Comparison of ENCODE assay signal across 8 mouse cellular contexts in the genomic region with DNA sequence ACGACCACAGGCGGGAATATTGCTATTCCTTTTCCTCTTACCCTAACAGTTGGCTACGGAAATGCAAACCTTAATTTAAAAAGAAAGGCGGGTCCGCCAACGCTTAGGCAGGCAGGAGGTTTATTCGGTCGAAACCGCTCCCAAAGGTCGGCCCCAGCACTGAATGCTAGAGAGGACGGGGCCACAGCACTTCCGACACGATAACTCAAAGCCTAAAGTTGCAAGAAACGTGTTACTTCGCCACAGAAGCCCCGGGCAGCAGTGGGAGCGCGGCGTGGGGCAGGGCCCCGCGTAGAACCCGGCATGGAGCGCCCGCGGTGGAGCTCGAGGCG. TPM values are rescaled to one million over a fixed set of nuclear protein-coding genes. Genes with fewer than 3 reads are reported as not detected.
DNase-seq lines count a peak whose midpoint lies in the region; ATAC-seq and TF ChIP-seq lines count a peak whose summit lies in the region.

No protein-coding gene starts in this region.

- H3K4me2 ChIP-seq in heart, embryonic 12.5 days = peak overlapping the region; percentile 88
- peak overlapping the region; percentile 93; the same call in 1 of the 2 replicates for H3K4me2 ChIP-seq in CH12.LX (ENCODE audit: insufficient read depth, low read depth, poor library complexity, severe bottlenecking)
- peak overlapping the region; percentile 71 for H3K4me2 ChIP-seq in forebrain, embryonic 13.5 days
- H3K4me2 ChIP-seq in liver, postnatal 0 days (ENCODE audit: low read depth, low read length) = peak overlapping the region; percentile 74

- in situ Hi-C loops in CH12.LX (cut with MboI; ENCODE audit: low pct_ligation_motif_present, low pct_unique_long_range_greater_than_20kb, low sequenced_read_pairs) = no loop called here

- peaks cover 32% of the 10 kb centered on the region for H3K36me3 ChIP-seq in heart, embryonic 12.5 days
- peaks cover 25 to 32% of the 10 kb centered on the region in 2 experiments for H3K36me3 ChIP-seq in CH12.LX (replicated peaks in 1 of 2; ENCODE audit: control insufficient read depth in 1 of 2, insufficient read depth in 1 of 2, low read length in 1 of 2)
- H3K36me3 ChIP-seq in forebrain, embryonic 13.5 days (ENCODE audit: poor library complexity, severe bottlenecking) = peaks cover 29% of the 10 kb centered on the region
- H3K36me3 ChIP-seq in liver, postnatal 0 days (replicated peaks; ENCODE audit: insufficient read depth, low read length) = peaks cover 25% of the 10 kb centered on the region

- no peak for TF ChIP-seq EP300 in CH12.LX (IDR thresholded peaks at IDR 0.05; ENCODE audit: low read length)
- TF ChIP-seq EP300 in liver, postnatal 0 days (IDR thresholded peaks at IDR 0.05; ENCODE audit: low read depth) = no peak

- dilution Hi-C loops in CH12.LX (cut with MboI; ENCODE audit: extremely low pct_ligation_motif_present, extremely low pct_unique_long_range_greater_than_20kb, low sequenced_read_pairs) = no loop called here

- DNase-seq in heart, postnatal 4 days = no peak
- DNase-seq in CH12.LX (ENCODE audit: extremely low read depth) = no peak
- no peak for DNase-seq in liver, postnatal 0 days
- no peak for DNase-seq in adrenal gland, adult 8-10 months
- DNase-seq in right cerebral cortex, adult 18-20 months = no peak
- no peak for DNase-seq in retina, embryonic 14.5 days (ENCODE audit: low spot score)

- peak overlapping the region; percentile 77 for H3K27ac ChIP-seq in heart, embryonic 12.5 days (ENCODE audit: poor library complexity, severe bottlenecking)
- H3K27ac ChIP-seq in CH12.LX (ENCODE audit: insufficient read depth, low read depth) = no peak overlapping the region; the same call in 1 of the 2 replicates
- H3K27ac ChIP-seq in forebrain, embryonic 13.5 days = peak overlapping the region; percentile 69
- peak overlapping the region; percentile 80 for H3K27ac ChIP-seq in liver, postnatal 0 days (ENCODE audit: low read depth)

- H3K4me3 ChIP-seq in heart, embryonic 12.5 days = peak overlapping the region; percentile 96
- H3K4me3 ChIP-seq in CH12.LX (replicated peaks in 1 of 3; ENCODE audit: low read depth in 2 of 3, low read length in 2 of 3, poor library complexity in 1 of 3) = peak overlapping the region; percentile 85 to 99 (median 96)
- peak overlapping the region; percentile 97 for H3K4me3 ChIP-seq in forebrain, embryonic 13.5 days
- H3K4me3 ChIP-seq in liver, postnatal 0 days (ENCODE audit: low read depth, low read length) = peak overlapping the region; percentile 85

- H3K9me3 ChIP-seq in heart, embryonic 12.5 days (replicated peaks) = no peaks in the 10 kb centered on the region
- H3K9me3 ChIP-seq in CH12.LX (replicated peaks; ENCODE audit: low read length) = peaks cover 2% of the 10 kb centered on the region
- H3K9me3 ChIP-seq in forebrain, embryonic 13.5 days (replicated peaks) = no peaks in the 10 kb centered on the region
- no peaks in the 10 kb centered on the region for H3K9me3 ChIP-seq in liver, postnatal 0 days (ENCODE audit: low read length)

- H3K9ac ChIP-seq in heart, embryonic 12.5 days = peak overlapping the region; percentile 98
- H3K9ac ChIP-seq in CH12.LX (ENCODE audit: insufficient read depth, low read depth) = peak overlapping the region; percentile 89
- H3K9ac ChIP-seq in forebrain, embryonic 13.5 days = peak overlapping the region; percentile 97
- peak overlapping the region; percentile 95 for H3K9ac ChIP-seq in liver, postnatal 0 days (replicated peaks)

- H3K27me3 ChIP-seq in heart, embryonic 12.5 days (replicated peaks) = no peaks in the 10 kb centered on the region
- H3K27me3 ChIP-seq in CH12.LX (replicated peaks) = no peaks in the 10 kb centered on the region
- no peaks in the 10 kb centered on the region for H3K27me3 ChIP-seq in forebrain, embryonic 13.5 days
- no peaks in the 10 kb centered on the region for H3K27me3 ChIP-seq in liver, postnatal 0 days (ENCODE audit: insufficient read depth, low read length)

- ATAC-seq in heart, embryonic 12.5 days (ENCODE audit: insufficient number of reproducible peaks, low FRiP score) = 0 out of 2 replicates have a peak, but pooled peaks have one; percentile 0
- no peak for ATAC-seq in forebrain, embryonic 13.5 days
- peak; percentile 12 for ATAC-seq in liver, postnatal 0 days

- peaks cover 30% of the 10 kb centered on the region for H3K4me1 ChIP-seq in heart, embryonic 12.5 days (replicated peaks)
- peaks cover 2 to 30% of the 10 kb centered on the region in 2 experiments; a peak in 2 of 4 replicates for H3K4me1 ChIP-seq in CH12.LX (ENCODE audit: control insufficient read depth in 1 of 2, insufficient read depth in 2 of 2)
- peaks cover 32% of the 10 kb centered on the region for H3K4me1 ChIP-seq in forebrain, embryonic 13.5 days
- H3K4me1 ChIP-seq in liver, postnatal 0 days (ENCODE audit: insufficient read depth) = peaks cover 21% of the 10 kb centered on the region

- TF ChIP-seq POLR2A in CH12.LX (IDR thresholded peaks at IDR 0.05; ENCODE audit: low read depth, low read length) = no peak

- WGBS in heart, embryonic 12.5 days = under 1% methylated on average over 27 of the region's 27 CpGs
- under 1% methylated on average over 27 of the region's 27 CpGs for WGBS in forebrain, embryonic 13.5 days
- WGBS in liver, postnatal 0 days (ENCODE audit: insufficient replicate concordance) = under 1% methylated on average over 27 of the region's 27 CpGs

- no peak for TF ChIP-seq RAD21 in CH12.LX (IDR thresholded peaks at IDR 0.05; ENCODE audit: low read depth, low read length)

- peaks cover 50% of the 10 kb centered on the region for H3K79me2 ChIP-seq in CH12.LX (replicated peaks; ENCODE audit: control insufficient read depth, extremely low read depth, insufficient read depth, poor library complexity, severe bottlenecking)

- TF ChIP-seq CTCF in CH12.LX (conservative IDR thresholded peaks at IDR 0.05 in 1 of 2, IDR thresholded peaks at IDR 0.05 in 1 of 2; ENCODE audit: low read depth in 2 of 2, low read length in 2 of 2) = no peak
- no peak for TF ChIP-seq CTCF in liver, postnatal 0 days (IDR thresholded peaks at IDR 0.05; ENCODE audit: low read depth)

TF ChIP-seq in CH12.LX, 34 proteins besides CTCF, POLR2A, EP300 and RAD21:
- TF ChIP-seq UBTF (IDR thresholded peaks at IDR 0.05; ENCODE audit: low read depth, low read length) = no peak
TF ChIP-seq in CH12.LX: peak in this region for 0.

RNA-seq across cellular contexts. Expression of a gene that starts 0.6 kb away (rescaled TPM):
- 229 and 244 TPM in 2 replicates for polyA plus RNA-seq in heart, embryonic 12.5 days (2016; fragmentation: Nextera tagmentation; extraction: Ambion mirVana)
- 100 to 1,000 TPM; 160 to 162 TPM for total RNA-seq in heart, postnatal 4 days (2021)
- total RNA-seq in CH12.LX (2012; rRNA removed) (141 and 183 TPM in 2 replicates), CH12.LX (2014; rRNA removed) (269 and 286 TPM in 2 replicates)
- polyA plus RNA-seq in CH12.LX (2012; ENCODE audit: insufficient read length, low read depth) = 316 and 391 TPM in 2 replicates
- 349 and 357 TPM in 2 replicates for polyA plus RNA-seq in forebrain, embryonic 13.5 days (2015; fragmentation: Nextera tagmentation; extraction: Ambion mirVana)
- polyA plus RNA-seq in liver, postnatal 0 days (2015; fragmentation: Nextera tagmentation; extraction: Ambion mirVana) = 118 and 124 TPM in 2 replicates
- 100 to 1,000 TPM; 128 to 156 (median 143) TPM for total RNA-seq in adrenal gland, adult 8-10 months (2022)

RNA-seq across cellular contexts. Expression of a gene that starts 19.5 kb away (rescaled TPM):
- 0.44 TPM in 1 of 2 replicates, not detected in the other for polyA plus RNA-seq in heart, embryonic 12.5 days (2016; fragmentation: Nextera tagmentation; extraction: Ambion mirVana)
- total RNA-seq in heart, postnatal 4 days (2021) = not detected
- total RNA-seq in CH12.LX (2012; rRNA removed) = 0.17 and 0.51 TPM in 2 replicates
- not detected in 2 replicates for total RNA-seq in CH12.LX (2014; rRNA removed)
- polyA plus RNA-seq in CH12.LX (2012; ENCODE audit: insufficient read length, low read depth) = not detected in 2 replicates
- polyA plus RNA-seq in forebrain, embryonic 13.5 days (2015; fragmentation: Nextera tagmentation; extraction: Ambion mirVana) = not detected in 2 replicates
- polyA plus RNA-seq in liver, postnatal 0 days (2015; fragmentation: Nextera tagmentation; extraction: Ambion mirVana) = not detected in 2 replicates
- not detected for total RNA-seq in adrenal gland, adult 8-10 months (2022)

RNA-seq across cellular contexts. Expression of a gene that starts 21.1 kb away (rescaled TPM):
- 0.48 and 0.70 TPM in 2 replicates for polyA plus RNA-seq in heart, embryonic 12.5 days (2016; fragmentation: Nextera tagmentation; extraction: Ambion mirVana)
- 1 to 10 TPM in 1 of 2 experiments, under 1 TPM in 1; 0.45 to 1.1 TPM for total RNA-seq in heart, postnatal 4 days (2021)
- 1.4 and 1.5 TPM in 2 replicates for total RNA-seq in CH12.LX (2012; rRNA removed)
- 1.2 and 1.3 TPM in 2 replicates for total RNA-seq in CH12.LX (2014; rRNA removed)
- 1.9 and 3.0 TPM in 2 replicates for polyA plus RNA-seq in CH12.LX (2012; ENCODE audit: insufficient read length, low read depth)
- 4.4 and 5.3 TPM in 2 replicates for polyA plus RNA-seq in forebrain, embryonic 13.5 days (2015; fragmentation: Nextera tagmentation; extraction: Ambion mirVana)
- polyA plus RNA-seq in liver, postnatal 0 days (2015; fragmentation: Nextera tagmentation; extraction: Ambion mirVana) = 63.7 and 70.1 TPM in 2 replicates
- total RNA-seq in adrenal gland, adult 8-10 months (2022) = 1 to 10 TPM; 2.6 to 5.3 (median 3.9) TPM

Comparison
In these comparisons a context has a peak if more than half of its experiments do, and no peak if none do; other contexts are left out.
1. RNA of a gene that starts 21.1 kb away (polyA plus RNA-seq): 63.7 to 70.1 TPM in liver, postnatal 0 days; 4.4 to 5.3 TPM in forebrain, embryonic 13.5 days, 1.9 to 3.0 TPM in CH12.LX and 0.48 to 0.70 TPM in heart, embryonic 12.5 days; every median in the first group is over 10 times any median in the second.
2. Peak in every context shown above with its lines, with median percentiles within 50 percentile points of each other: H3K4me2 ChIP-seq, H3K4me3 ChIP-seq and H3K9ac ChIP-seq.